Mouse (Mus musculus) cerebellum, adult 2 months (tissue): Measurements from ENCODE around the gene Gm36210. TPM values are rescaled to one million over a fixed set of nuclear protein-coding genes. Genes with fewer than 3 reads are reported as not detected.
A peak's percentile ranks its signal among the peaks of the same experiment; 100 is the strongest.

ENCODE experiments used
- DNase-seq, 2 experiments: peaks; one replicate each; pipeline ENCODE4 v3.0.0; 2021
- H3K27ac ChIP-seq: fragments of 200-500 bp; 2 replicates; pipeline ENCODE4 v1.5.1; 2012; ENCODE audit warnings: low read length, control low read depth, inconsistent platforms; ENCODE audit not compliant: insufficient read depth
- H3K27me3 ChIP-seq: fragments of 200-500 bp; 2 replicates; pipeline ENCODE4 v1.6.1; 2012; ENCODE audit warnings: inconsistent platforms, mild to moderate bottlenecking, low read length, moderate library complexity; ENCODE audit not compliant: control insufficient read depth, insufficient read depth
- H3K4me1 ChIP-seq: fragments of 200-500 bp; 2 replicates; pipeline ENCODE4 v1.6.1; 2011; ENCODE audit warnings: low read length; ENCODE audit not compliant: control insufficient read depth, insufficient read depth
- H3K4me3 ChIP-seq: fragments of 200-500 bp; replicated peaks from 2 replicates; pipeline ENCODE3; 2011; ENCODE audit warnings: mild to moderate bottlenecking, low read depth, low read length, control low read depth; ENCODE audit not compliant: insufficient read depth
- CTCF ChIP-seq: fragments of 200-500 bp; IDR thresholded peaks from 2 replicates; pipeline ENCODE4 v1.5.1; 2011; ENCODE audit warnings: low read depth, mild to moderate bottlenecking, control low read depth, low read length, moderate library complexity, borderline replicate concordance; ENCODE audit not compliant: insufficient read depth
- POLR2A ChIP-seq: fragments of 200-500 bp; IDR thresholded peaks from 2 replicates; pipeline ENCODE4 v1.6.1; 2011; ENCODE audit warnings: low read length, control low read depth, borderline replicate concordance; ENCODE audit not compliant: insufficient read depth
- whole genome bisulfite sequencing: fragments of 180-500 bp; shearing (Covaris S2); methylation state at CpG from one replicate; pipeline ENCODE4 v1.1.7; 2018; 5-methylcytosine and 5-hydroxymethylcytosine counted together
- polyA plus RNA-seq: library from polyadenylated mRNA; depleted of rRNA; stranded (reverse); fragments of >200 nt; gene quantifications from 2 replicates; pipeline ENCODE4 v1.2.3, GENCODE M21; 2012

Gm36210 gene
- polyA plus RNA-seq, 1 experiment, result 0.61 TPM

- Histone ChIP-seq H3K27ac (no peak overlapping the region), H3K4me3 (no peak overlapping the region), H3K27me3 (no peaks in the 10 kb centered on the region), H3K4me1 (no peaks in the 10 kb centered on the region)
- DNase-seq, result peak; percentile 65 to 79
- 40% methylated on average over 2 of the region's 2 CpGs for WGBS
- TF ChIP-seq CTCF (peak; percentile 82), POLR2A (no peak)
Measured at GRCm38 (mm10) chr7:4938456-4938855, 32.1 kb upstream of the Gm36210 start.

GRCm38 (mm10) chr7:4937392-4937791 lies 31.1 kb upstream of the Gm36210 start:
- DNase-seq, result no peak
- WGBS, result 81% methylated on average over 11 of the region's 11 CpGs
- Histone ChIP-seq H3K27ac (no peak overlapping the region), H3K27me3 (no peaks in the 10 kb centered on the region), H3K4me3 (no peak overlapping the region), H3K4me1 (no peaks in the 10 kb centered on the region)
- TF ChIP-seq CTCF (no peak), POLR2A (no peak)

DNA sequence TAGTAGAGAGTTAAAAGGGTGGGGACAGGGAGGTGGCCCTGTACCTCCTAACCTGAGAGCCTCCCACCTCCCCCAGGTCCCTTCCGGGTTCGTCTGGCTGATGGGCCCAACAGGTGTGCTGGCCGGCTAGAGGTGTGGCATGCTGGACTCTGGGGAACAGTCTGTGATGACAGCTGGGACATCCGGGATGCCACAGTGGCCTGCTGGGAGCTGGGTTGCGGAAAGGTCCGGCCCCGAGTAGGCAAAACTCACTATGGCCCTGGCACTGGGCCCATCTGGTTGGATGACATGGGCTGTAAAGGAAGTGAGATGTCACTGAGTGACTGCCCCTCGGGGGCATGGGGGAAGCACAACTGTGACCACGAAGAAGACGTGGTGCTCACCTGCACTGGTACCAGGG lies 30.5 kb upstream of the Gm36210 start:
- H3K27me3 ChIP-seq, result no peaks in the 10 kb centered on the region
- TF ChIP-seq POLR2A (no peak), CTCF (no peak)
- H3K27ac ChIP-seq, result no peak overlapping the region
- H3K4me3 ChIP-seq, result no peak overlapping the region
- no peaks in the 10 kb centered on the region for H3K4me1 ChIP-seq
- no peak for DNase-seq
- WGBS, result 25% methylated on average over 10 of the region's 10 CpGs

GRCm38 (mm10) chr7:4934160-4934914 lies 28.0 kb upstream of the Gm36210 start:
- no peak overlapping the region for H3K4me3 ChIP-seq
- no peaks in the 10 kb centered on the region for H3K27me3 ChIP-seq
- no peak overlapping the region for H3K27ac ChIP-seq
- no peak; the same call in 1 of the 2 replicates for TF ChIP-seq CTCF
- no peak for TF ChIP-seq POLR2A
- 81% methylated on average over 4 of the region's 4 CpGs for WGBS
- DNase-seq, result no peak
- H3K4me1 ChIP-seq, result no peaks in the 10 kb centered on the region

- H3K4me3 ChIP-seq, result no peak overlapping the region
- 20% methylated on average over 12 of the region's 12 CpGs for WGBS
- DNase-seq, result no peak
- no peaks in the 10 kb centered on the region for H3K27me3 ChIP-seq
- H3K27ac ChIP-seq, result no peak overlapping the region
- H3K4me1 ChIP-seq, result no peaks in the 10 kb centered on the region
- TF ChIP-seq CTCF (no peak), POLR2A (no peak)
Measured at GRCm38 (mm10) chr7:4933103-4933502, 26.8 kb upstream of the Gm36210 start.

GRCm38 (mm10) chr7:4928323-4928722 lies 22.0 kb upstream of the Gm36210 start:
- DNase-seq, result no peak
- no peak for TF ChIP-seq CTCF
- no peaks in the 10 kb centered on the region for H3K27me3 ChIP-seq
- 68% methylated on average over 17 of the region's 17 CpGs for WGBS
- H3K4me3 ChIP-seq, result no peak overlapping the region
- no peak overlapping the region for H3K27ac ChIP-seq
- H3K4me1 ChIP-seq, result no peaks in the 10 kb centered on the region; the same call in 1 of the 2 replicates

DNA sequence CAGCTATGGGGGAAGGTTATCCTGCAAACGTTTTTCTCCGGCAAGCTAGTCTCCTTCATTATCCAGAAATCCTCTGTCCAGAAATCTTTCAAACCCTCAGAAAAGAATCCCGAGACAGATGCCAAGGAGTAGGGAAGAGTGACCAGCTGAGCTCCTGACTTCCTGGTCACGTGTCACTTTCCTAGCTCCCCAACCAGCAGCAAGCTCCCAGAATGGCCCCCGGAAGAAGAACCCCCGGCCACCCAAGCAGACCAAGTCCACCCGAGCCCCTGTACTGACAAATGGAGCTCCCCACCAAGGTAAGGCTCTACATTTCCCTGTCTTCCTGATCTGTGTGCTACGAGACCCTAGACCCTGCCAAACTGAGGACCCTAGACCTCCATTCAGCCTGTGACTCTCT lies 21.4 kb upstream of the Gm36210 start:
- TF ChIP-seq POLR2A (no peak), CTCF (no peak)
- Histone ChIP-seq H3K27me3 (no peaks in the 10 kb centered on the region), H3K27ac (no peak overlapping the region), H3K4me1 (no peaks in the 10 kb centered on the region; the same call in 1 of the 2 replicates), H3K4me3 (no peak overlapping the region)
- WGBS, result 45% methylated on average over 8 of the region's 8 CpGs
- DNase-seq, result no peak

GRCm38 (mm10) chr7:4926849-4927248 lies 20.5 kb upstream of the Gm36210 start:
- Histone ChIP-seq H3K27me3 (no peaks in the 10 kb centered on the region), H3K27ac (no peak overlapping the region), H3K4me3 (no peak overlapping the region), H3K4me1 (no peaks in the 10 kb centered on the region; the same call in 1 of the 2 replicates)
- WGBS, result 60% methylated on average over 16 of the region's 16 CpGs
- no peak for DNase-seq
- no peak for TF ChIP-seq POLR2A
- no peak for TF ChIP-seq CTCF
